Comparison of ENCODE assay signal across 12 mouse cellular contexts in genomic region chr5:92368392-92368791, GRCm38 (mm10). TPM values are rescaled to one million over a fixed set of nuclear protein-coding genes. Genes with fewer than 3 reads are reported as not detected.
A peak's percentile ranks its signal among the peaks of the same experiment; 100 is the strongest.
DNase-seq lines count a peak whose midpoint lies in the region; ATAC-seq lines count a peak whose summit lies in the region.
"Had no signal": no experiment of that assay in that cellular context is flagged by ENCODE, and none has a peak within 500 bp of the region (broad histone marks: within the 10 kb centered on the region; RNA-seq: fewer than 3 reads in every experiment).

No protein-coding gene starts in this region.

- H3K27ac ChIP-seq in intestine, embryonic 14.5 days (ENCODE audit: low read depth): no peak overlapping the region
- no peak overlapping the region for H3K27ac ChIP-seq in intestine, embryonic 15.5 days
- no peak overlapping the region for H3K27ac ChIP-seq in heart, embryonic 16.5 days (ENCODE audit: low read length)
- no peak overlapping the region for H3K27ac ChIP-seq in hindbrain, embryonic 11.5 days (ENCODE audit: low read depth, low read length)
- H3K27ac ChIP-seq: stomach, embryonic 15.5 days had no signal

- no peaks in the 10 kb centered on the region for H3K27me3 ChIP-seq in intestine, embryonic 14.5 days (replicated peaks; ENCODE audit: control insufficient read depth, insufficient read depth, low read length)
- H3K27me3 ChIP-seq in intestine, embryonic 15.5 days (replicated peaks): no peaks in the 10 kb centered on the region
- no peaks in the 10 kb centered on the region for H3K27me3 ChIP-seq in heart, embryonic 16.5 days (ENCODE audit: control insufficient read depth, insufficient read depth, low read length)
- H3K27me3 ChIP-seq in hindbrain, embryonic 11.5 days (ENCODE audit: control insufficient read depth, insufficient read depth, low read length): no peaks in the 10 kb centered on the region
- H3K27me3 ChIP-seq: forebrain, embryonic 15.5 days; liver, embryonic 13.5 days; stomach, embryonic 15.5 days had no signal

- no peaks in the 10 kb centered on the region for H3K36me3 ChIP-seq in intestine, embryonic 14.5 days (ENCODE audit: control insufficient read depth, insufficient read depth, low read length)
- H3K36me3 ChIP-seq in intestine, embryonic 15.5 days: no peaks in the 10 kb centered on the region
- H3K36me3 ChIP-seq in heart, embryonic 16.5 days (ENCODE audit: control insufficient read depth, insufficient read depth): no peaks in the 10 kb centered on the region
- no peaks in the 10 kb centered on the region for H3K36me3 ChIP-seq in hindbrain, embryonic 11.5 days (ENCODE audit: control insufficient read depth, insufficient read depth, low read length)
- H3K36me3 ChIP-seq: forebrain, embryonic 15.5 days; liver, embryonic 13.5 days; stomach, embryonic 15.5 days had no signal

- H3K4me1 ChIP-seq in intestine, embryonic 14.5 days (replicated peaks; ENCODE audit: control insufficient read depth, insufficient read depth, low read length): peaks cover 5% of the 10 kb centered on the region; the same call in 1 of the 2 replicates
- H3K4me1 ChIP-seq in intestine, embryonic 15.5 days (replicated peaks): peaks cover 16% of the 10 kb centered on the region; the same call in 1 of the 2 replicates
- peaks cover 3% of the 10 kb centered on the region; the same call in 1 of the 2 replicates for H3K4me1 ChIP-seq in heart, embryonic 16.5 days (ENCODE audit: control insufficient read depth, insufficient read depth, low read length)
- no peaks in the 10 kb centered on the region; the same call in 1 of the 2 replicates for H3K4me1 ChIP-seq in hindbrain, embryonic 11.5 days (replicated peaks; ENCODE audit: control insufficient read depth, insufficient read depth, low read length)

- DNase-seq in intestine, embryonic 14.5 days (ENCODE audit: low spot score): peak; percentile 21
- peak; percentile 76 for DNase-seq in Muller cell, postnatal 12 days (ENCODE audit: inconsistent ontology term)
- peak; percentile 49 for DNase-seq in cerebellum, adult 11 months
- no peak for DNase-seq in thymus, postnatal 0 days (ENCODE audit: low spot score)
- DNase-seq in hindbrain, embryonic 11.5 days (ENCODE audit: low spot score): no peak
- DNase-seq: liver, embryonic 13.5 days had no signal

- H3K4me2 ChIP-seq in intestine, embryonic 14.5 days (ENCODE audit: low read length): no peak overlapping the region
- H3K4me2 ChIP-seq in intestine, embryonic 15.5 days (replicated peaks): no peak overlapping the region
- no peak overlapping the region for H3K4me2 ChIP-seq in heart, embryonic 16.5 days (ENCODE audit: low read depth, low read length)
- no peak overlapping the region for H3K4me2 ChIP-seq in hindbrain, embryonic 11.5 days (replicated peaks; ENCODE audit: low read depth, low read length)
- H3K4me2 ChIP-seq: forebrain, embryonic 15.5 days; liver, embryonic 13.5 days; stomach, embryonic 15.5 days had no signal

- H3K9ac ChIP-seq in intestine, embryonic 14.5 days (ENCODE audit: low read length): no peak overlapping the region
- H3K9ac ChIP-seq in intestine, embryonic 15.5 days: no peak overlapping the region
- H3K9ac ChIP-seq in heart, embryonic 16.5 days (ENCODE audit: low read length): no peak overlapping the region
- no peak overlapping the region for H3K9ac ChIP-seq in hindbrain, embryonic 11.5 days (ENCODE audit: low read depth, low read length)
- H3K9ac ChIP-seq: forebrain, embryonic 15.5 days; liver, embryonic 13.5 days; stomach, embryonic 15.5 days had no signal

- no peak overlapping the region for H3K4me3 ChIP-seq in intestine, embryonic 14.5 days (ENCODE audit: low read depth, low read length)
- H3K4me3 ChIP-seq in intestine, embryonic 15.5 days (replicated peaks): no peak overlapping the region
- H3K4me3 ChIP-seq in heart, embryonic 16.5 days (ENCODE audit: low read length): no peak overlapping the region
- H3K4me3 ChIP-seq in hindbrain, embryonic 11.5 days (ENCODE audit: low read depth, low read length): no peak overlapping the region
- H3K4me3 ChIP-seq: forebrain, embryonic 15.5 days; liver, embryonic 13.5 days; stomach, embryonic 15.5 days had no signal

- no peaks in the 10 kb centered on the region for H3K9me3 ChIP-seq in intestine, embryonic 14.5 days (ENCODE audit: control insufficient read depth, low read length)
- H3K9me3 ChIP-seq in intestine, embryonic 15.5 days: no peaks in the 10 kb centered on the region
- no peaks in the 10 kb centered on the region for H3K9me3 ChIP-seq in heart, embryonic 16.5 days (replicated peaks; ENCODE audit: control insufficient read depth, low read length)
- H3K9me3 ChIP-seq in hindbrain, embryonic 11.5 days (ENCODE audit: control insufficient read depth, low read length): no peaks in the 10 kb centered on the region
- H3K9me3 ChIP-seq: forebrain, embryonic 15.5 days; liver, embryonic 13.5 days; stomach, embryonic 15.5 days had no signal

- 53% methylated on average over 10 of the region's 10 CpGs for WGBS in intestine, embryonic 14.5 days
- WGBS in intestine, embryonic 15.5 days: 61% methylated on average over 10 of the region's 10 CpGs
- WGBS in heart, embryonic 16.5 days: 46% methylated on average over 10 of the region's 10 CpGs
- 85% methylated on average over 10 of the region's 10 CpGs for WGBS in hindbrain, embryonic 11.5 days

- no peak for ATAC-seq in intestine, embryonic 14.5 days (replicated peaks; ENCODE audit: low FRiP score, low TSS enrichment, low read depth)
- no peak for ATAC-seq in intestine, embryonic 15.5 days
- ATAC-seq in heart, embryonic 16.5 days (replicated peaks; ENCODE audit: extremely low read depth, insufficient read depth, low FRiP score): peak; percentile 73
- ATAC-seq in hindbrain, embryonic 11.5 days (ENCODE audit: low FRiP score): no peak
- ATAC-seq: inflammation-experienced regulatory T-cells, adult 6 months had no signal

RNA-seq across cellular contexts. Expression of gene Cxcl10, which starts 19.7 kb away (rescaled TPM):
- 1.9 and 3.3 TPM in 2 replicates for polyA plus RNA-seq in intestine, embryonic 14.5 days (2014; fragmentation: Nextera tagmentation; extraction: Ambion mirVana)
- polyA plus RNA-seq in intestine, embryonic 15.5 days (2015; fragmentation: Nextera tagmentation; extraction: Ambion mirVana): 1.9 and 2.4 TPM in 2 replicates
- 5.5 and 16.5 TPM in 2 replicates for polyA plus RNA-seq in heart, embryonic 16.5 days (2015; fragmentation: Nextera tagmentation; extraction: Ambion mirVana)
- 96.0 and 127 TPM in 2 replicates for polyA plus RNA-seq in thymus, postnatal 0 days (2015; fragmentation: Nextera tagmentation; extraction: Ambion mirVana)
- polyA plus RNA-seq in hindbrain, embryonic 11.5 days (2014; fragmentation: Nextera tagmentation; extraction: Ambion mirVana): 0.57 and 0.71 TPM in 2 replicates

RNA-seq across cellular contexts. Expression of gene Art3, which starts 36.8 kb away (rescaled TPM):
- polyA plus RNA-seq in intestine, embryonic 14.5 days (2014; fragmentation: Nextera tagmentation; extraction: Ambion mirVana): 2.5 and 2.6 TPM in 2 replicates
- polyA plus RNA-seq in intestine, embryonic 15.5 days (2015; fragmentation: Nextera tagmentation; extraction: Ambion mirVana): 3.7 and 4.0 TPM in 2 replicates
- polyA plus RNA-seq in heart, embryonic 16.5 days (2015; fragmentation: Nextera tagmentation; extraction: Ambion mirVana): 71.8 and 92.4 TPM in 2 replicates
- polyA plus RNA-seq in thymus, postnatal 0 days (2015; fragmentation: Nextera tagmentation; extraction: Ambion mirVana): 4.2 and 6.5 TPM in 2 replicates
- polyA plus RNA-seq in hindbrain, embryonic 11.5 days (2014; fragmentation: Nextera tagmentation; extraction: Ambion mirVana): 3.4 and 3.6 TPM in 2 replicates

RNA-seq across cellular contexts. Expression of gene Cxcl9, which starts 40.5 kb away (rescaled TPM):
- polyA plus RNA-seq in intestine, embryonic 14.5 days (2014; fragmentation: Nextera tagmentation; extraction: Ambion mirVana): not detected in 2 replicates
- polyA plus RNA-seq in intestine, embryonic 15.5 days (2015; fragmentation: Nextera tagmentation; extraction: Ambion mirVana): 0.20 TPM in 1 of 2 replicates, not detected in the other
- polyA plus RNA-seq in heart, embryonic 16.5 days (2015; fragmentation: Nextera tagmentation; extraction: Ambion mirVana): 0.21 and 0.37 TPM in 2 replicates
- polyA plus RNA-seq in thymus, postnatal 0 days (2015; fragmentation: Nextera tagmentation; extraction: Ambion mirVana): 2.9 and 4.2 TPM in 2 replicates
- polyA plus RNA-seq in hindbrain, embryonic 11.5 days (2014; fragmentation: Nextera tagmentation; extraction: Ambion mirVana): not detected in 2 replicates
- polyA plus RNA-seq: forebrain, embryonic 15.5 days; liver, embryonic 13.5 days; midbrain, embryonic 16.5 days; stomach, embryonic 15.5 days had no signal

RNA-seq across cellular contexts. Expression of gene Sdad1, which starts 58.1 kb away (rescaled TPM):
- 47.4 and 51.3 TPM in 2 replicates for polyA plus RNA-seq in intestine, embryonic 14.5 days (2014; fragmentation: Nextera tagmentation; extraction: Ambion mirVana)
- 37.3 and 40.1 TPM in 2 replicates for polyA plus RNA-seq in intestine, embryonic 15.5 days (2015; fragmentation: Nextera tagmentation; extraction: Ambion mirVana)
- polyA plus RNA-seq in heart, embryonic 16.5 days (2015; fragmentation: Nextera tagmentation; extraction: Ambion mirVana): 22.0 and 22.2 TPM in 2 replicates
- polyA plus RNA-seq in thymus, postnatal 0 days (2015; fragmentation: Nextera tagmentation; extraction: Ambion mirVana): 35.5 and 41.4 TPM in 2 replicates
- polyA plus RNA-seq in hindbrain, embryonic 11.5 days (2014; fragmentation: Nextera tagmentation; extraction: Ambion mirVana): 36.3 and 49.1 TPM in 2 replicates

Comparison
In these comparisons a context has a peak if more than half of its experiments do, and no peak if none do; other contexts are left out.
1. DNase-seq: peak in intestine, embryonic 14.5 days (single experiment), Muller cell, postnatal 12 days (single experiment) and cerebellum, adult 11 months (single experiment); none in thymus, postnatal 0 days (single experiment) and hindbrain, embryonic 11.5 days (single experiment).